Mouse (Mus musculus) intestine, embryonic 15.5 days (tissue): ENCODE data around the gene Gm8180. TPM values are rescaled to one million over a fixed set of nuclear protein-coding genes. Genes with fewer than 3 reads are reported as not detected.

Experiments used
- polyA plus RNA-seq: library from polyadenylated mRNA; unstranded; fragments of >200 nt; fragmentation: Nextera tagmentation; extraction: Ambion mirVana; gene quantifications from 2 replicates; pipeline ENCODE4 v1.2.1, GENCODE M21; 2015

Gene Gm8180
- polyA plus RNA-seq, 1 experiment from 2014 or later, result not detected

Other genes starting within 250 kb of the Gm8180 start
- not detected in 2 replicates for gene Gm5799, start 241.2 kb downstream of the Gm8180 start, polyA plus RNA-seq
- not detected in 2 replicates for gene Gm17654, start 205.6 kb downstream of the Gm8180 start, polyA plus RNA-seq
- not detected in 2 replicates for gene Gm10375, start 176.7 kb downstream of the Gm8180 start, polyA plus RNA-seq
- not detected in 2 replicates for gene Gm8165, start 107.5 kb downstream of the Gm8180 start, polyA plus RNA-seq
- gene Gm7324, start 86.9 kb downstream of the Gm8180 start, polyA plus RNA-seq, result 0.66 and 0.96 TPM in 2 replicates
- gene Gm16506, start 57.3 kb downstream of the Gm8180 start, polyA plus RNA-seq, result not detected in 2 replicates
- not detected in 2 replicates for gene Gm6526, start 36.9 kb downstream of the Gm8180 start, polyA plus RNA-seq
- gene Ear1, start 90.8 kb upstream of the Gm8180 start, polyA plus RNA-seq, result not detected in 2 replicates
- not detected in 2 replicates for gene Ear10, start 138.8 kb upstream of the Gm8180 start, polyA plus RNA-seq
- gene Gm8113, start 140.6 kb upstream of the Gm8180 start, polyA plus RNA-seq, result 10.4 and 11.9 TPM in 2 replicates
- gene Ang5, start 172.3 kb upstream of the Gm8180 start, polyA plus RNA-seq, result not detected in 2 replicates
- not detected in 2 replicates for gene Ang6, start 217.5 kb upstream of the Gm8180 start, polyA plus RNA-seq